Mouse (Mus musculus) midbrain, embryonic 15.5 days (tissue): ENCODE data around the gene Spdye4c. TPM values are rescaled to one million over a fixed set of nuclear protein-coding genes. Genes with fewer than 3 reads are reported as not detected.

Experiments
- ATAC-seq: fragments of 200-750 bp; cut with Nextera tagmentation; replicated peaks from 2 replicates; pipeline ENCODE4 v1.8.0; 2017; ENCODE audit warnings: moderate TSS enrichment
- H3K27ac ChIP-seq: fragments of 300-500 bp; sonication (generic); 2 replicates; pipeline ENCODE4 v1.5.1; 2015; ENCODE audit warnings: mild to moderate bottlenecking, inconsistent platforms
- H3K27me3 ChIP-seq: fragments of 300-500 bp; sonication (generic); replicated peaks from 2 replicates; pipeline ENCODE4 v1.6.1; 2015; ENCODE audit warnings: inconsistent platforms
- H3K36me3 ChIP-seq: fragments of 300-500 bp; sonication (generic); replicated peaks from 2 replicates; pipeline ENCODE4 v1.6.1; 2015; ENCODE audit warnings: inconsistent platforms
- H3K4me1 ChIP-seq: fragments of 300-500 bp; sonication (generic); 2 replicates; pipeline ENCODE4 v1.6.1; 2015; ENCODE audit warnings: inconsistent platforms
- H3K4me2 ChIP-seq: fragments of 300-500 bp; sonication (generic); 2 replicates; pipeline ENCODE4 v1.6.1; 2015; ENCODE audit warnings: inconsistent platforms, mild to moderate bottlenecking, moderate library complexity
- H3K4me3 ChIP-seq: fragments of 300-500 bp; sonication (generic); 2 replicates; pipeline ENCODE4 v1.5.1; 2015; ENCODE audit warnings: mild to moderate bottlenecking, inconsistent platforms
- H3K9ac ChIP-seq: fragments of 300-500 bp; sonication (generic); 2 replicates; pipeline ENCODE4 v1.6.1; 2015; ENCODE audit warnings: mild to moderate bottlenecking, inconsistent platforms
- H3K9me3 ChIP-seq: fragments of 300-500 bp; sonication (generic); 2 replicates; pipeline ENCODE4 v1.6.1; 2016; ENCODE audit warnings: inconsistent platforms
- WGBS: fragments of 180-500 bp; shearing (Covaris S2); methylation state at CpG from one replicate; pipeline ENCODE4 v1.1.7; 2015; ENCODE audit warnings: mixed read lengths; 5-methylcytosine and 5-hydroxymethylcytosine counted together
- polyA plus RNA-seq: library from polyadenylated mRNA; unstranded; fragments of >200 nt; fragmentation: Nextera tagmentation; extraction: Ambion mirVana; gene quantifications from 2 replicates; pipeline ENCODE4 v1.2.1, GENCODE M21; 2015

Gene Spdye4c
- polyA plus RNA-seq, result not detected in 2 replicates

DNA sequence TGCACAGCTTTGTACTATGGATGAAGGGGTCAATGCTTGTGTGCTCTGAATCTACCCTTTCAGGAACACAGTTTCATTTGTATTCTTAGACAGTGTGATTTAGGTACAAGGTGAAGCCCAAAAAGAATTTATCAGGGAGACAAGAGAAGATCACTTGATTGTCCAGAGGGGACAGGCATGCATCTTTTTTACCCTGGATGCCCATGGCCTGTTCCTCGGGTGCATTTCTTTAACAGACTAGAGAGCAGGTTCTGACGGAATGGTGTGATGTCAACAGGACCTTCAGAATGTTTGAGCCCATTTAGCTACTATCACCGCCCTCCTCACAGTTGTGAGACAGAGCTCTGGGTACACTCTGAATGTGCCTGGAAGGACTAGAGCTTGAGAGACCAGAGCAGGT lies at the start of gene Spdye4c:
Gene Spdye4c (plus strand): TSS at position 301 of the 400 bp plus-strand sequence.
- WGBS, result 93% methylated on average over 3 of the region's 3 CpGs
- H3K36me3 ChIP-seq, result no peaks in the 10 kb centered on the region
- no peak within 1 kb of the TSS for H3K4me3 ChIP-seq
- H3K4me1 ChIP-seq, result no peaks in the 10 kb centered on the region
- no peaks in the 10 kb centered on the region for H3K27me3 ChIP-seq
- H3K9me3 ChIP-seq, result no peaks in the 10 kb centered on the region
- H3K4me2 ChIP-seq, result no peak within 1 kb of the TSS
- no peak within 1 kb of the TSS for H3K9ac ChIP-seq
- ATAC-seq, result no peak
- no peak within 1 kb of the TSS for H3K27ac ChIP-seq

DNA sequence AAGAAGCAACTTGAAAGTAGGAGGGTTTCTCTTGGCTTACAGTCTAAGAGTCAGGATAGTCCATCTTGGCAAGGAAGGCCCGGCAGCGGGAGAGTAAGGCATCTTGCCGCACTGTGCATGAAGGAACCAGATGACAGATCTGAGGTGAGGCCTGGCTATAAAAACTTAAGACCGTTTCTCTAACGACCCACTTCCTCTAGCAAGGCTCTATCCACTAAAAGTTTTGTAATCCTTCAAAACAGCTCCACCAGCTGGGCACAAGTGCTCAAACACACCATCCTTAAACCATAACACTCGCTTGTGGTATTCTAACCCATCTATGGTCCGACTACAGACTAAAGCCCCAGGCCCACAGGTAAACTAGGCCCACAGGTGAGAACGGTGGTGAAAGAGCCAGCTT lies 47.5 kb upstream of the Spdye4c start:
- ATAC-seq, result no peak
- no peaks in the 10 kb centered on the region for H3K27me3 ChIP-seq
- H3K4me3 ChIP-seq, result no peak overlapping the region
- no peaks in the 10 kb centered on the region for H3K4me1 ChIP-seq
- no peaks in the 10 kb centered on the region for H3K9me3 ChIP-seq
- no peak overlapping the region for H3K27ac ChIP-seq
- H3K36me3 ChIP-seq, result no peaks in the 10 kb centered on the region
- H3K9ac ChIP-seq, result no peak overlapping the region
- no peak overlapping the region for H3K4me2 ChIP-seq
- 89% methylated on average over 8 of the region's 8 CpGs for WGBS

GRCm38 (mm10) chr2:128544421-128545137 lies 46.4 kb upstream of the Spdye4c start:
- WGBS, result 53% methylated on average over 5 of the region's 5 CpGs
- Histone ChIP-seq H3K4me1 (peaks cover 3% of the 10 kb centered on the region), H3K9me3 (no peaks in the 10 kb centered on the region)

DNA sequence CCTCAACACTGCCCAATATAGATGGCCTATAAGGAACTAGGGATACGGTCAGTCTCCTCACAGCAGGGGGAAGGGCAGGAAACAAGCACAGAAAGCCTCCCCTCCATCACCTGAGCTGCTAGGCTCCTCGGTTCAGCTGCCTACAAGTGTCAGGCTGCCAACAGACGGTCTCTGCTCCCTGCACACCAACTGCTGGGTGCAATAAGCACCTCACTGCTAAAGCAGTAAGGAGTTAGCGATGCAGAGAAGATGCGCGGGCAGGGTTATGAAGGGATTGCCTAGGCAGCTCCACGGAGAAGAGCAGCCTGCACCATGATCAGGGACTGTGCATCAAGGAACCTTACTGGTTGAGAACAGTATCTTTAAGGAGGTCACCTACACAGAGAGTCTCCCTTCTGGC lies 45.6 kb upstream of the Spdye4c start:
- Histone ChIP-seq H3K36me3 (no peaks in the 10 kb centered on the region), H3K9me3 (no peaks in the 10 kb centered on the region), H3K4me3 (no peak overlapping the region), H3K4me2 (no peak overlapping the region), H3K27ac (no peak overlapping the region), H3K4me1 (peaks cover 8% of the 10 kb centered on the region), H3K9ac (no peak overlapping the region), H3K27me3 (no peaks in the 10 kb centered on the region)
- ATAC-seq, result no peak
- WGBS, result 72% methylated on average over 7 of the region's 7 CpGs

More at GRCm38 (mm10) chr2:128544421-128545137, 46.4 kb upstream of the Spdye4c start:
- Histone ChIP-seq H3K36me3 (no peaks in the 10 kb centered on the region), H3K27me3 (no peaks in the 10 kb centered on the region), H3K27ac (no peak overlapping the region), H3K4me2 (no peak overlapping the region), H3K9ac (no peak overlapping the region), H3K4me3 (no peak overlapping the region)
- ATAC-seq, result no peak

DNA sequence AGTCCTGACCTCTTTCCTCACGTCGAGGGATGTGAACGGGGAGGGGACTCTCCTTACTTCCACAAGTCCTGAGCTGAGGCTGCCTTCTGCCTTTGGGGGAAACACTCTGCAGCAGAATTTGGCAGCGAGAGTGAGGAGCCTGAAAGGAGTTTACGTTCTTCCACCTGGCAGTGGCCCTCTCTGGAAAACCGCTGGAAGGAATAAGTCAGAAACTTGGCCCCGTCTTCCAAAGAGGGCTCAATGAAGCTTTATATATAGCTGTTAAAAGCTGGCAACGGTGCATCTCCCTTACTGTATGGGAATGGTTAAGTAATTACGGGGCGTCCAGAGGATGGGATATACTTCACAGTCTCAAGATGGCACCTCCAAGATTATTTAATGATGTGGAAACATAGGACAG lies 43.9 kb upstream of the Spdye4c start:
- Histone ChIP-seq H3K4me2 (no peak overlapping the region), H3K36me3 (no peaks in the 10 kb centered on the region), H3K27me3 (no peaks in the 10 kb centered on the region), H3K9me3 (no peaks in the 10 kb centered on the region), H3K4me3 (no peak overlapping the region), H3K9ac (no peak overlapping the region), H3K27ac (no peak overlapping the region), H3K4me1 (peaks cover 8% of the 10 kb centered on the region)
- no peak for ATAC-seq
- WGBS, result 84% methylated on average over 10 of the region's 10 CpGs

GRCm38 (mm10) chr2:128548262-128548661 lies 42.7 kb upstream of the Spdye4c start:
- no peak overlapping the region for H3K4me2 ChIP-seq
- H3K27me3 ChIP-seq, result no peaks in the 10 kb centered on the region
- WGBS, result 59% methylated on average over 2 of the region's 2 CpGs
- H3K9me3 ChIP-seq, result no peaks in the 10 kb centered on the region
- no peak overlapping the region for H3K4me3 ChIP-seq
- H3K27ac ChIP-seq, result no peak overlapping the region
- H3K9ac ChIP-seq, result no peak overlapping the region
- ATAC-seq, result no peak
- peaks cover 8% of the 10 kb centered on the region for H3K4me1 ChIP-seq
- H3K36me3 ChIP-seq, result no peaks in the 10 kb centered on the region

DNA sequence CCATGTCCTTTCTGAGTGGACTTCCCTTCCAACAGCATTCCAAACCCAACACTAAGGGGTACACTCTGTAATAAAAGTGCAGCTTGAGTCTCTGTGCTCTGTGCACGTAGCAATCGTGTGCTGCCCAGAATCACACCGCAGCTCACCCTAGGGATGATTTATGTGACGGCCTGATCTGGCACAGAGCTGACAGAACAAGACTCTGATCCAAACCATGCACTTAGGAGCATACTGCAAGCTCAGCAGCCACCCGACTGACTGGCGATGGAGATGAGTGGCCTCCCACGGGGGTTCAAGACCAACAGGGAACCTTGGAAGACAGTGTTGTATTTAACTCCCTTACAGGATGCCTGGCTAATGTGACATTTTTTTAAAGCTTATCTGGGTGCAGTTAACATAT lies 41.4 kb upstream of the Spdye4c start:
- Histone ChIP-seq H3K9me3 (no peaks in the 10 kb centered on the region), H3K4me1 (peaks cover 8% of the 10 kb centered on the region), H3K4me3 (no peak overlapping the region), H3K9ac (no peak overlapping the region), H3K27ac (peak overlapping the region; percentile 32; the same call in 1 of the 2 replicates), H3K27me3 (no peaks in the 10 kb centered on the region), H3K36me3 (no peaks in the 10 kb centered on the region), H3K4me2 (no peak overlapping the region)
- WGBS, result 47% methylated on average over 7 of the region's 7 CpGs
- ATAC-seq, result no peak

GRCm38 (mm10) chr2:128549963-128550362 lies 41.0 kb upstream of the Spdye4c start:
- WGBS, result 67% methylated on average over 6 of the region's 6 CpGs
- H3K36me3 ChIP-seq, result no peaks in the 10 kb centered on the region
- no peaks in the 10 kb centered on the region for H3K9me3 ChIP-seq
- no peak overlapping the region for H3K9ac ChIP-seq
- H3K27me3 ChIP-seq, result no peaks in the 10 kb centered on the region
- peaks cover 8% of the 10 kb centered on the region for H3K4me1 ChIP-seq
- H3K4me3 ChIP-seq, result no peak overlapping the region
- H3K4me2 ChIP-seq, result no peak overlapping the region
- ATAC-seq, result no peak
- peak overlapping the region; percentile 32; the same call in 1 of the 2 replicates for H3K27ac ChIP-seq

GRCm38 (mm10) chr2:128552080-128552791 lies 38.8 kb upstream of the Spdye4c start:
- WGBS, result 83% methylated on average over 8 of the region's 8 CpGs
- Histone ChIP-seq H3K4me1 (peaks cover 8% of the 10 kb centered on the region), H3K27ac (no peak overlapping the region), H3K9ac (no peak overlapping the region), H3K4me3 (no peak overlapping the region), H3K36me3 (no peaks in the 10 kb centered on the region), H3K27me3 (no peaks in the 10 kb centered on the region), H3K4me2 (no peak overlapping the region), H3K9me3 (no peaks in the 10 kb centered on the region)
- ATAC-seq, result no peak

DNA sequence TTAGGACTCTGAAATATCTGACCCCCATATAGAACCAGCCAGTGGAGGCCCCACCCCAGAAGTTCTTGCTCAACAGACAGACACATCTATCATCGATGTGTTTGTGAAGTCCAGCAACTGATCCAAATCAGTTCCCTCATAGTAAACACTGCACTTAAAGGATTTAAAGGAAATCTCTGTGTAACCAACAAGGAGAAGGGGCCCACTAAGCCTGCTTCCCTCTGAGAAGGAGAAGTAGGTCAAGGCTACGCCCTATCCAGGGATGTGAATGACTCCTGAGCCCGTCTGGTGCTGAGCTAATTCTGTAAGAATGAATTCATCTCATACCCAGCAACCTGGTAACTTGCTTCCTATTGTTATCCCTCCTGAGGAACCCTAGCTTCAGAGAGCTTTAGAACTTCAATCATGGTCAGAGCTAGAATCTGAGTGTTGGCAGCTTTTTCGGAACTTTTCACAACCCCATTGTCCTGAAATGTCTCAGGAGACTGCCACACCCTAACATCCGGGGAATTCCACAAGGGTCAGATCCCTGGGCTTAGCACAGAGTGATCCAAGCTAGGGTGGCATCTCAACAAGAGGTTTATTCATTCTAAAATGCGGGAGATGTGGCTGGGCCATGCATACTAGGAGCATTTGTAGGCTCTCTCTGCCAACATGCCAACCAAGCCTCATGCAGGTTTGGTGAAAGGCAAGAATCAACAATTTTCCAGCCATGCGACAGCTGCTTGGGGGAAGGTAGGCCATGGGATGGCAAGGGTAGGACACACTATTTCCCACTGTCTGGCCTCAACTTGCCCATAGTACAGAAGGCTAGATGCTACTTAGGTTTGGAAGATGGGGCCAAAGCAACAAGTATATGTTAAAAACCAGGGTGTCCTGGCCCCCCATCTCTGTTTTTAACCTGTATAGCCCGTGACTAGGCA lies 38.0 kb upstream of the Spdye4c start:
- Histone ChIP-seq H3K4me3 (no peak overlapping the region), H3K4me1 (peaks cover 8% of the 10 kb centered on the region), H3K4me2 (no peak overlapping the region), H3K36me3 (no peaks in the 10 kb centered on the region), H3K27ac (no peak overlapping the region), H3K9me3 (no peaks in the 10 kb centered on the region), H3K9ac (no peak overlapping the region), H3K27me3 (no peaks in the 10 kb centered on the region)
- ATAC-seq, result no peak
- WGBS, result 87% methylated on average over 8 of the region's 8 CpGs

- Histone ChIP-seq H3K4me3 (no peak overlapping the region), H3K27ac (no peak overlapping the region), H3K27me3 (no peaks in the 10 kb centered on the region), H3K9ac (no peak overlapping the region), H3K36me3 (no peaks in the 10 kb centered on the region), H3K9me3 (no peaks in the 10 kb centered on the region), H3K4me2 (no peak overlapping the region), H3K4me1 (no peaks in the 10 kb centered on the region; the same call in 1 of the 2 replicates)
- WGBS, result 68% methylated on average over 9 of the region's 9 CpGs
- peak; percentile 42; the same call in 1 of the 2 replicates for ATAC-seq
Measured at GRCm38 (mm10) chr2:128555082-128555481, 35.9 kb upstream of the Spdye4c start.

DNA sequence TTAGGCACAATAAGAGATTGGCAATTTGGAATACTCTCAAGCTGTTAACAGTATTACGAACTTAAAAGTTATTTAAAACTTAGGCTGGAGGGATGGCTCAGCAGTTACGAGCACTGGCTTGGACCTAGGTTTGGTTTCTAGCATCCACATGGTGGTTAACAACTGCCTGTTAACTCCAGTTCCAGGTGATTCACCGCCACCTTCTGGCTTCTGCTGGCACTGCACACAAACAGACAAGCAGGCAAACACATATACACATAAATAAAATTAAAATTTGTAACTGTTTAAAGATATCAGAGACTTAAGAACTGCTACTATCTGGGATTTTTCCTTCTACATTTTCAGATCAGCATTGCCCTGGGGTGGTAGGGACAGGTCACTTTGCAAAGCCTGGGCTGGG lies 26.8 kb upstream of the Spdye4c start:
- Histone ChIP-seq H3K9me3 (no peaks in the 10 kb centered on the region), H3K27ac (no peak overlapping the region), H3K4me3 (no peak overlapping the region), H3K36me3 (no peaks in the 10 kb centered on the region), H3K9ac (no peak overlapping the region), H3K27me3 (no peaks in the 10 kb centered on the region), H3K4me2 (no peak overlapping the region), H3K4me1 (no peaks in the 10 kb centered on the region)
- no peak for ATAC-seq
- 86% methylated on average over 3 of the region's 3 CpGs for WGBS
